Mouse (Mus musculus) heart, adult 2 months (tissue): Measurements from ENCODE around the gene Figla.

Source experiments
- CTCF ChIP-seq: fragments of 200-600 bp; IDR thresholded peaks from 2 replicates; pipeline ENCODE4 v1.8.1; 2022; ENCODE audit warnings: antibody characterized with exemption, mild to moderate bottlenecking, moderate library complexity
- POLR2A ChIP-seq: fragments of 200-500 bp; IDR thresholded peaks from 2 replicates; pipeline ENCODE4 v1.6.1; 2011; ENCODE audit warnings: mild to moderate bottlenecking, low read depth, low read length, control low read depth; ENCODE audit not compliant: insufficient read depth

DNA sequence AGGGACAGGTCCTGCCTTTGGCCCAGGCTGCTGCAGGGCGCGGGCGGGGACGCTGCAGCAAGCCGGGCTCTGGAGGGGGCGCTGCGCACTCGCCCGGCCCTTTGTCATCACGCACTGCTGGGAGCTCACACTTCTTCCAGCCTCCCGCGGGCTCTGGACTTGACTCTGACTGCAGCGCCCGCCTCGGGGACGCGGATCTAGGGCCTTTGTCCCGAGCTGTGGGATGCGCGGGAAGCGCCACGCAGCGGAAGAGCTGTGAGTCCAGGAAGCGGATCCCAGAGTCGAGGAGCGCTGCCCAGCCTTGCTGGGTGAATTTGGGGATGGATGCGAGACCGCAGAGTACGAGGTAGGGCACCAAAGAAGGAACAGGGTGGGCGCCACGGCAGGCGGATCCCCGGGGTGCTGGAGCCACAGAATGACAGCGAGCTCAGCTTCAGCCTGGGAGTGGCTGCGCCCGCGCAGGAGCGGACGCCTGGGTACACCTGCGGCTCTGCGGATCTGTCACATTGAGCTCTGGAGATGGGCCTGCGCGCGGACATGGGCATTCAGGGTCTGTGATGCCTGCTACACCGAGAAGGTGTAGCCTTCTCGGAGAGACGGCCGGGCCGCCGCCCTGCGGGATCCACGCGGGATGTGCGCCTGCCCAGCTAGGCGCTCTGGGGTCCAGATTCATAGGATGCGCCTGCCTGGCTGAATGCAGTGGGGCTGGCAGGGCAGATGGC, 12.8 kb downstream of the Figla start, which contains the start of gene Add2:
- peak; percentile 19; the same call in 1 of the 2 replicates for TF ChIP-seq CTCF
- no peak for TF ChIP-seq POLR2A
